ENCODE assay signal across 8 mouse cellular contexts in the genomic region with DNA sequence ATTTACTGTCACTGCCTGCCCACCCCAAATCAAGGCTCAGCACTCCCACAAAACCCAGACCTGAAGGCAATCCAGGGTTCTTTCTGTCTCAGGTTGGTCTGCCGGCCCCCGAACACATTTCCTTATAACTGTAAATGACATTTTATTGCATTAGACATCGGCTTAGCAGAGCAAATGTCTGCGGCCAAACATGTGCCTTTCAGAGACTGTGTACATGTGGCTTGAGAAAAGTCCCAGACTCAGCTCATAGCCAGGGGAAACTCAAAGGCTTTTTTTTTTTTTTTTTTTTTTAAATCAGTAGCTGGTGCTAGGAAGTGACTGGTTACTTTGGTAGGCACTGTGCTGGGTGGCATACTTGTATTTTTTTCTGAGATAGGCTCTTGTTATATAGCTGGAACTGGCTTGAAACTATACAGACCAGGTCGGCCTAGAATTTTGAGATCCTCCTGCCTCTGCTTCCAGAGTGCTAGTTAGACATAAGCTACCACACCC. TPM values are rescaled to one million over a fixed set of nuclear protein-coding genes. Genes with fewer than 3 reads are reported as not detected.
DNase-seq lines count a peak whose midpoint lies in the region; ATAC-seq and TF ChIP-seq lines count a peak whose summit lies in the region.

No protein-coding gene starts in this region.

- H3K27me3 ChIP-seq in kidney, embryonic 15.5 days: no peaks in the 10 kb centered on the region
- no peaks in the 10 kb centered on the region for H3K27me3 ChIP-seq in kidney, adult 2 months (replicated peaks; ENCODE audit: control insufficient read depth, insufficient read depth, low read length)
- H3K27me3 ChIP-seq in embryonic facial prominence, embryonic 11.5 days (ENCODE audit: control insufficient read depth, insufficient read depth, low read length): no peaks in the 10 kb centered on the region
- H3K27me3 ChIP-seq in intestine, embryonic 14.5 days (replicated peaks; ENCODE audit: control insufficient read depth, insufficient read depth, low read length): no peaks in the 10 kb centered on the region

- TF ChIP-seq POLR2A in kidney, adult 2 months (IDR thresholded peaks at IDR 0.05; ENCODE audit: low read depth, low read length): no peak

- TF ChIP-seq CTCF in kidney, adult 2 months (conservative IDR thresholded peaks at IDR 0.05; ENCODE audit: insufficient read depth, insufficient read length, low read depth, low read length): no peak

- H3K4me3 ChIP-seq in kidney, embryonic 15.5 days (replicated peaks): peak overlapping the region; percentile 88
- no peak overlapping the region for H3K4me3 ChIP-seq in kidney, adult 2 months (ENCODE audit: insufficient read depth, low read depth, low read length)
- peak overlapping the region; percentile 79 for H3K4me3 ChIP-seq in embryonic facial prominence, embryonic 11.5 days (ENCODE audit: low read depth, low read length)
- peak overlapping the region; percentile 90; the same call in 1 of the 2 replicates for H3K4me3 ChIP-seq in intestine, embryonic 14.5 days (ENCODE audit: low read depth, low read length)

- H3K36me3 ChIP-seq in kidney, embryonic 15.5 days: peaks cover 53% of the 10 kb centered on the region
- no peaks in the 10 kb centered on the region for H3K36me3 ChIP-seq in kidney, adult 2 months (ENCODE audit: control insufficient read depth, insufficient read depth, low read length)
- H3K36me3 ChIP-seq in embryonic facial prominence, embryonic 11.5 days (replicated peaks; ENCODE audit: control insufficient read depth, insufficient read depth, low read depth, low read length): peaks cover 8% of the 10 kb centered on the region
- H3K36me3 ChIP-seq in intestine, embryonic 14.5 days (ENCODE audit: control insufficient read depth, insufficient read depth, low read length): peaks cover 39% of the 10 kb centered on the region

- H3K27ac ChIP-seq in kidney, embryonic 15.5 days: peak overlapping the region; percentile 94; the same call in 1 of the 2 replicates
- H3K27ac ChIP-seq in kidney, adult 2 months (ENCODE audit: insufficient read depth, low read depth, low read length): no peak overlapping the region
- no peak overlapping the region for H3K27ac ChIP-seq in embryonic facial prominence, embryonic 11.5 days (replicated peaks; ENCODE audit: low read depth, low read length)
- H3K27ac ChIP-seq in intestine, embryonic 14.5 days (ENCODE audit: low read depth): 0 out of 2 replicates have a peak overlapping the region, but pooled peaks have one; percentile 92

- no peak for DNase-seq in kidney, adult 2 months
- no peak for DNase-seq in embryonic facial prominence, embryonic 11.5 days (ENCODE audit: low spot score)
- no peak for DNase-seq in intestine, embryonic 14.5 days (ENCODE audit: low spot score)
- DNase-seq in naive thymus-derived CD4-positive, alpha-beta T cell, adult 2 months (ENCODE audit: low read depth): peak; percentile 12
- DNase-seq in layer of hippocampus, postnatal 25 days (ENCODE audit: extremely low spot score in 1 of 2, low spot score in 1 of 2): no peak
- no peak for DNase-seq in layer of hippocampus, adult 11-12 months (ENCODE audit: low spot score)
- DNase-seq in urinary bladder, adult 2 months (ENCODE audit: low spot score): no peak

- H3K9me3 ChIP-seq in kidney, embryonic 15.5 days (replicated peaks): no peaks in the 10 kb centered on the region
- no peaks in the 10 kb centered on the region for H3K9me3 ChIP-seq in embryonic facial prominence, embryonic 11.5 days (replicated peaks; ENCODE audit: control insufficient read depth, low read length)
- no peaks in the 10 kb centered on the region for H3K9me3 ChIP-seq in intestine, embryonic 14.5 days (ENCODE audit: control insufficient read depth, low read length)

- no peak overlapping the region for H3K9ac ChIP-seq in kidney, embryonic 15.5 days
- H3K9ac ChIP-seq in embryonic facial prominence, embryonic 11.5 days (replicated peaks; ENCODE audit: low read length): peak overlapping the region; percentile 95; the same call in 1 of the 2 replicates
- H3K9ac ChIP-seq in intestine, embryonic 14.5 days (ENCODE audit: low read length): no peak overlapping the region; the same call in 1 of the 2 replicates

- H3K4me1 ChIP-seq in kidney, embryonic 15.5 days: peaks cover 19% of the 10 kb centered on the region
- no peaks in the 10 kb centered on the region for H3K4me1 ChIP-seq in kidney, adult 2 months (ENCODE audit: control insufficient read depth, insufficient read depth, low read length)
- no peaks in the 10 kb centered on the region for H3K4me1 ChIP-seq in embryonic facial prominence, embryonic 11.5 days (ENCODE audit: control insufficient read depth, insufficient read depth, low read length)
- peaks cover 15% of the 10 kb centered on the region for H3K4me1 ChIP-seq in intestine, embryonic 14.5 days (replicated peaks; ENCODE audit: control insufficient read depth, insufficient read depth, low read length)

- WGBS in kidney, embryonic 15.5 days: 90% methylated on average over 5 of the region's 5 CpGs
- WGBS in kidney, adult 2 months: 96% methylated on average over 5 of the region's 5 CpGs
- 91% methylated on average over 5 of the region's 5 CpGs for WGBS in embryonic facial prominence, embryonic 11.5 days
- WGBS in intestine, embryonic 14.5 days: 89% methylated on average over 5 of the region's 5 CpGs

- H3K4me2 ChIP-seq in kidney, embryonic 15.5 days: peak overlapping the region; percentile 74
- H3K4me2 ChIP-seq in embryonic facial prominence, embryonic 11.5 days (ENCODE audit: low read depth, low read length): peak overlapping the region; percentile 67
- H3K4me2 ChIP-seq in intestine, embryonic 14.5 days (ENCODE audit: low read length): peak overlapping the region; percentile 71

- no peak for ATAC-seq in kidney, embryonic 15.5 days (replicated peaks; ENCODE audit: low FRiP score)
- no peak for ATAC-seq in embryonic facial prominence, embryonic 11.5 days (replicated peaks; ENCODE audit: insufficient number of reproducible peaks, low FRiP score, low TSS enrichment, low read depth)
- ATAC-seq in intestine, embryonic 14.5 days (replicated peaks; ENCODE audit: low FRiP score, low TSS enrichment, low read depth): no peak

RNA-seq across cellular contexts. Expression of gene Dbil5, which starts 1.3 kb away (rescaled TPM):
- 0.97 and 1.5 TPM in 2 replicates for polyA plus RNA-seq in kidney, embryonic 15.5 days (2015; fragmentation: Nextera tagmentation; extraction: Ambion mirVana)
- 0.58 and 1.1 TPM in 2 replicates for polyA plus RNA-seq in kidney, adult 2 months (2012; rRNA removed)
- 0.39 and 1.2 TPM in 2 replicates for polyA plus RNA-seq in embryonic facial prominence, embryonic 11.5 days (2014; fragmentation: Nextera tagmentation; extraction: Ambion mirVana)
- 1.2 and 2.0 TPM in 2 replicates for polyA plus RNA-seq in intestine, embryonic 14.5 days (2014; fragmentation: Nextera tagmentation; extraction: Ambion mirVana)
- total RNA-seq in layer of hippocampus, postnatal 25 days (2021): 1 to 10 TPM; 1.2 to 1.4 TPM
- polyA plus RNA-seq in urinary bladder, adult 2 months (2012; rRNA removed): 0.19 and 0.39 TPM in 2 replicates

RNA-seq across cellular contexts. Expression of gene Gemin4, which starts 1.4 kb away (rescaled TPM):
- 28.3 and 37.7 TPM in 2 replicates for polyA plus RNA-seq in kidney, embryonic 15.5 days (2015; fragmentation: Nextera tagmentation; extraction: Ambion mirVana)
- 5.1 TPM in 2 replicates for polyA plus RNA-seq in kidney, adult 2 months (2012; rRNA removed)
- polyA plus RNA-seq in embryonic facial prominence, embryonic 11.5 days (2014; fragmentation: Nextera tagmentation; extraction: Ambion mirVana): 54.7 and 55.6 TPM in 2 replicates
- polyA plus RNA-seq in intestine, embryonic 14.5 days (2014; fragmentation: Nextera tagmentation; extraction: Ambion mirVana): 37.5 and 42.9 TPM in 2 replicates
- 10 to 100 TPM in 1 of 2 experiments, 1 to 10 TPM in 1; 7.2 to 11.7 TPM for total RNA-seq in layer of hippocampus, postnatal 25 days (2021)
- polyA plus RNA-seq in urinary bladder, adult 2 months (2012; rRNA removed): 9.6 and 9.9 TPM in 2 replicates

RNA-seq across cellular contexts. Expression of gene Mrm3, which starts 27.4 kb away (rescaled TPM):
- polyA plus RNA-seq in kidney, embryonic 15.5 days (2015; fragmentation: Nextera tagmentation; extraction: Ambion mirVana): 25.7 and 26.3 TPM in 2 replicates
- 8.7 and 9.3 TPM in 2 replicates for polyA plus RNA-seq in kidney, adult 2 months (2012; rRNA removed)
- polyA plus RNA-seq in embryonic facial prominence, embryonic 11.5 days (2014; fragmentation: Nextera tagmentation; extraction: Ambion mirVana): 22.4 and 25.1 TPM in 2 replicates
- 29.6 and 29.9 TPM in 2 replicates for polyA plus RNA-seq in intestine, embryonic 14.5 days (2014; fragmentation: Nextera tagmentation; extraction: Ambion mirVana)
- 10 to 100 TPM; 17.2 to 17.4 TPM for total RNA-seq in layer of hippocampus, postnatal 25 days (2021)
- polyA plus RNA-seq in urinary bladder, adult 2 months (2012; rRNA removed): 9.6 and 10.5 TPM in 2 replicates

RNA-seq across cellular contexts. Expression of gene Glod4, which starts 27.4 kb away (rescaled TPM):
- 141 and 144 TPM in 2 replicates for polyA plus RNA-seq in kidney, embryonic 15.5 days (2015; fragmentation: Nextera tagmentation; extraction: Ambion mirVana)
- 16.2 and 28.0 TPM in 2 replicates for polyA plus RNA-seq in kidney, adult 2 months (2012; rRNA removed)
- polyA plus RNA-seq in embryonic facial prominence, embryonic 11.5 days (2014; fragmentation: Nextera tagmentation; extraction: Ambion mirVana): 152 and 158 TPM in 2 replicates
- 147 and 161 TPM in 2 replicates for polyA plus RNA-seq in intestine, embryonic 14.5 days (2014; fragmentation: Nextera tagmentation; extraction: Ambion mirVana)
- 10 to 100 TPM; 51.0 to 57.8 TPM for total RNA-seq in layer of hippocampus, postnatal 25 days (2021)
- polyA plus RNA-seq in urinary bladder, adult 2 months (2012; rRNA removed): 36.0 and 48.4 TPM in 2 replicates

RNA-seq across cellular contexts. Expression of gene Fam57a, which starts 36.6 kb away (rescaled TPM):
- 27.0 and 29.0 TPM in 2 replicates for polyA plus RNA-seq in kidney, embryonic 15.5 days (2015; fragmentation: Nextera tagmentation; extraction: Ambion mirVana)
- 5.8 and 6.1 TPM in 2 replicates for polyA plus RNA-seq in kidney, adult 2 months (2012; rRNA removed)
- 31.0 and 34.3 TPM in 2 replicates for polyA plus RNA-seq in embryonic facial prominence, embryonic 11.5 days (2014; fragmentation: Nextera tagmentation; extraction: Ambion mirVana)
- 114 and 117 TPM in 2 replicates for polyA plus RNA-seq in intestine, embryonic 14.5 days (2014; fragmentation: Nextera tagmentation; extraction: Ambion mirVana)
- 10 to 100 TPM; 18.6 to 22.0 TPM for total RNA-seq in layer of hippocampus, postnatal 25 days (2021)
- 14.8 and 15.4 TPM in 2 replicates for polyA plus RNA-seq in urinary bladder, adult 2 months (2012; rRNA removed)

Comparison
In these comparisons a context has a peak if more than half of its experiments do, and no peak if none do; other contexts are left out.
1. H3K27ac ChIP-seq: peak in kidney, embryonic 15.5 days (single experiment) and intestine, embryonic 14.5 days (single experiment); none in kidney, adult 2 months (single experiment) and embryonic facial prominence, embryonic 11.5 days (single experiment).
2. Peak in every context shown above with its lines, with median percentiles within 50 percentile points of each other: H3K4me2 ChIP-seq.